Mouse (Mus musculus) adrenal gland (tissue): Measurements from ENCODE around the gene Dpp6.

Source experiments
- intact Hi-C: fragments of 180-260 bp; cut with DNase I; formaldehyde crosslinking; loops from one replicate; pipeline ENCODE4 v1.15.1; 2025

Dpp6 gene

GRCm38 (mm10) chr5:27274781-27275395, 457.9 kb downstream of the Dpp6 start:
- intact Hi-C loops: no loop called here

DNA sequence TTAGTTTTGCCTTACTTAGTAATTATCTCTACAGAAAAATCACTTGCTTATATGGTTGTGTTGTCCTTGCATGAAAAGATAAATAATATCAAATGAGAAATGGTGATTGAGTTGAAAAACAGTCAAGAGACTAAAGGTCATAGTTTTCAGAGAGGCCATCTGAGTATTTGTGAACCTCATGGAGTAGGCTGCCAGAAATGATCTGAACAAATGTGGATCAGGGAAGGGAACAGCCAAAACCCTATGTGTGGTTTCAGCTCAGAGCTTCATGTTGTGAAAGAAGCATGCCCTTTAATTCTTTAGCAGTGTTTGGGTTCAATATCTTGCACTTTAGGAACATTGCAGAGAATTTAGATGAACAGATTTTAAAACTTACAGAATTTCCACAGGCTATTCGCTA, 458.9 kb downstream of the Dpp6 start:
- intact Hi-C loops: no loop called here

- intact Hi-C loops: no loop called here
These were observed 461.2 kb downstream of the Dpp6 start for GRCm38 (mm10) chr5:27278120-27278645.

DNA sequence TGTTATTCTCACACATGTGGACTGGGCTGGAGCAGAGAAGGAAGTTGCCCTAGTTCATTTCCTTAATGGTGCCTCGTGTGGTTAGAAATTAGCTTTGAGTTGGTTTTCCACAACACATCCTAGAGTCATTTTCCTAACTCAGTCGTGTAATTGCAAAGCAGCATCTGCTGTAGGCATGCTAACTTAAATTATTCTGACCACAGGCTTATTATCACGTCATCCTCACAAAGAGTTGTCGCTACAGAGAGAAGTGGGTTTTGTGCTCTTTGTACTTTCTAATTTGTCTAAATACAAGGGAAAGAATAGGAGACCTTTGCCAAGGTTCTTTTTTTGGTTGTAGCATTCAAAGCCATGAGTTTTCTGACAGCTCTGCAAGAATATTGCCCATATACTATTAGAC, 469.9 kb downstream of the Dpp6 start:
- intact Hi-C loops: no loop called here

- intact Hi-C loops: no loop called here
These were observed 474.4 kb downstream of the Dpp6 start for GRCm38 (mm10) chr5:27291378-27291777.

GRCm38 (mm10) chr5:27292236-27292635, 475.2 kb downstream of the Dpp6 start:
- intact Hi-C loops: no loop called here

GRCm38 (mm10) chr5:27304115-27304514, 487.1 kb downstream of the Dpp6 start:
- intact Hi-C loops: no loop called here

DNA sequence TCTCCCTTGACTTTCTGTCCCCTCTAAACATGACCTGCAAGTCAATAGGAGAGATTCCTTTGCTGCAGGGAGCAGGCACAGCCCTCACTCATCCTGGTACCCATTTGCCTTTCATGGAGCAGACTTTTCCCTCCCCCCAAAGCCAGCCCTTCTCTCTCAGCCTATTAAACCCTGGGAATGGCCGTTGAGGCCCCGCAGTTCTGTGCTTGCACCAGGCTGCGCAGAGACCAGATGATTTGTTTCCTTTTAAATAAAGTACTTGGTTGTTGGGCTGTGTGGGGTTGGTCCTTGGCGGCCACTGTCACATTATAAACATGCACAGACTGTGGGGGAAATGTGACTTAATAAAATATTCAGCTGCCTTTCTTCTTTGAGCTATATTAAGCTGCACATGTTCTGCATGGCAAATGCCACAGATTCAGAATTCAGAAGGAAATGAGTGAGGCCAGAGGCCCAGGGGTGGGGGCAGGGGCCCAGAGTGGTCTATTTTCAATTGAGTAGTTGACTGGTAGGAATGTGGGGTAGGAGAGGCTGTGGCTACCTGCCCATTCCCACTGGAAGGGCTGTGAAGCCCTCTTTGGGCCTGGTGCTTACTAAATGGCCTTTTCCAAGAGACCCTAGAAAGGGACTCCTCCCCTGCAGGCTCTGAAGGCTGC, 489.6 kb downstream of the Dpp6 start:
- intact Hi-C loops: no loop called here

DNA sequence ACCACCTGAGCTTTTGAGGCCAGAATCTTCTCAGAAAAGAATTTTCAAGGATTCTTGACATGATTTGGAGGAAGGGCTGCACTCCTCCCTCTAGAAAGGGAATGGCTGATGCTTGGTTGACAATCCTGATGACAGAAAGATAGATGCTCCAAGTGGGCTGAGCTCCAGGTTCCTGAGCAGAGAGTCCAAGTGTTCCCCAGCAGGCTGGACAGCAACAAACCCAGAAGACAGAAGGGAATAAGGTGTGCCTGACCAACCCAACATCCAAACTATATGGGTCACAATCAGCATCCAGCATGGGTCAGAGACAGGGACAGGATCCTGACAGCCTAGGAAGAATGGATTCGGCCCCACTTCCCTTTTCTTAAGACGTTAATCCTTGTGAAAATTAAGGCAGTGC, 493.2 kb downstream of the Dpp6 start:
- intact Hi-C loops: no loop called here

GRCm38 (mm10) chr5:27316674-27317073, 499.7 kb downstream of the Dpp6 start:
- intact Hi-C loops: no loop called here

- intact Hi-C loops: no loop called here
These were observed 500.3 kb downstream of the Dpp6 start for GRCm38 (mm10) chr5:27317264-27317663.

DNA sequence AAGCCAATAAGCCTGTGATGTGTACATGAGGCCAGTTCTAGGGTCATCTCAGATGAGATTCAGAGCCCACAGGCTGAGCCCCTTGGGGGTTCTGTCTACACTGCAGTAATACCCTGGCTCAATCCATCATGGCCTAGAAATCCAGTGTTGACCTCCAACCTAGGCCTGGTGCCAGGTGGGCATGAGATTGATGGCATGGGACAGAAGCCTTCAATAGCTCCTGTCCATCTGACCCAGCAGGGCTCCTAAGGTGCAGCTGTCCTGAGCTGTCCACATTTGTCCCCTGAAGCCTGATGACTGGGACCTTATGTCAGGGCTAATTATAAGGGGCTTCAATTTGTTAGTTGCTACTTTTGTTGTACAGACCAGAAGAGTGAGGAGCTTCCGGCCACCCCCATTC, 500.8 kb downstream of the Dpp6 start:
- intact Hi-C loops: no loop called here

- intact Hi-C loops: no loop called here
These were observed 502.7 kb downstream of the Dpp6 start for GRCm38 (mm10) chr5:27319731-27320130.

DNA sequence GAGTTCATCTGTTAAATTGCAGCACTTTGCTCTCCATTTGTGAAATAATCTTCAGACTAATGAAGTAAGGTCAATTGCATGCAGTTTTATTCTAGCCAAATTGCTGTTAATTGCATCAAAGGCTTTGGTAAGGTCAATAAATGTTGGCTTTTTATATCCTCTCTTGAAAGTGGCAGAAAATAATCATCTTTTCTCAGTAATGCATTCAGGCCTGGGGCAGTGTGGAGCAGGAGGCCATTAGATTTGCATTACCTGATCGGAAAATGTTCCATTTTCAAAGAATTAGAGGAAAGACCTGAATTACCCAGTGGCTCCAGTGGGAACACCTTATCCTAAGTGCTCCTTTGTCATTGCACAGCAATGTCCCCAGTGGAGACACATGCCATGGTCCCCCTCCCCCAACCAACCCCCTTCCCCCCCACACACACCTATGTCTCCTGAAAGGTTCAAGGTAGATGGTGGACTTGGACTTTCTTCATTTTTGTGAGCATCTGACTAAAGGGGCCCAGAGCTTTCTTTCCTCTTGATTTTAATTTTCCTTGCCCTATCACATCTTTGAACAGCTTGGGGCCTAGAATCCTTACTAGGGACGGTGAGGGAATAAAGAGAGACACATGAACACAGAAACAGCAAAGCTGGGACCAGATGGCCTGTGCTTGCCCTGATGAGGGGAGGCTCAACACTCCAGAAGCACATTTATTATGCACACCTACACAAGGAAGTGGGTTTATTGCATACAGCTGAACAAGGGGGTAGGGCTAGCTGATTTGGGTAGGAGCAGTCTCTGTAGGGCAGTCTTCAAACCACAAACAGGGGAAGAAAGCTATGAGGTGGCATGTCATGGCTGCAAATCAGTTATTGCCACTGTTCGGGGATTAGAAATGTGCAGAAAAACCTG, 506.1 kb downstream of the Dpp6 start:
- intact Hi-C loops: no loop called here

GRCm38 (mm10) chr5:27324346-27324928, 507.4 kb downstream of the Dpp6 start:
- intact Hi-C loops: no loop called here

DNA sequence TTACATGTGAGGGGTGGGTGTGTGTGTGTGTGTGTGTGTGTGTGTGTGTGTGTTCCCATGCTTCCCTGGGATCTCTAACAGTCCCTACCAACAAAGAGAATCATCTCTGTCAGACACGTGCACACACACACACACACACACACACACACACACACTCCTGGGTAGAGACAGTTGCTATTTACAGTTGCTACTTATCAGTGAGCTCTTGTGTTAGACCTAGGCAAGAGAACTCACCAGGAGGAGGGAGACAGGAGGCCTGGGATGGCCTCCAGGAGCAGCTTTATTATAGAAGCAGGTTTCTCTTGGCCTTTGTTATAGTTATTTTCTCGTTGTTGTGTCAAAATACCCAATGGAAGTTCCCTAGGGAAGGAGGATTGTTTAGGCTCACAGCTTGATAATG, 519.7 kb downstream of the Dpp6 start:
- intact Hi-C loops: no loop called here

DNA sequence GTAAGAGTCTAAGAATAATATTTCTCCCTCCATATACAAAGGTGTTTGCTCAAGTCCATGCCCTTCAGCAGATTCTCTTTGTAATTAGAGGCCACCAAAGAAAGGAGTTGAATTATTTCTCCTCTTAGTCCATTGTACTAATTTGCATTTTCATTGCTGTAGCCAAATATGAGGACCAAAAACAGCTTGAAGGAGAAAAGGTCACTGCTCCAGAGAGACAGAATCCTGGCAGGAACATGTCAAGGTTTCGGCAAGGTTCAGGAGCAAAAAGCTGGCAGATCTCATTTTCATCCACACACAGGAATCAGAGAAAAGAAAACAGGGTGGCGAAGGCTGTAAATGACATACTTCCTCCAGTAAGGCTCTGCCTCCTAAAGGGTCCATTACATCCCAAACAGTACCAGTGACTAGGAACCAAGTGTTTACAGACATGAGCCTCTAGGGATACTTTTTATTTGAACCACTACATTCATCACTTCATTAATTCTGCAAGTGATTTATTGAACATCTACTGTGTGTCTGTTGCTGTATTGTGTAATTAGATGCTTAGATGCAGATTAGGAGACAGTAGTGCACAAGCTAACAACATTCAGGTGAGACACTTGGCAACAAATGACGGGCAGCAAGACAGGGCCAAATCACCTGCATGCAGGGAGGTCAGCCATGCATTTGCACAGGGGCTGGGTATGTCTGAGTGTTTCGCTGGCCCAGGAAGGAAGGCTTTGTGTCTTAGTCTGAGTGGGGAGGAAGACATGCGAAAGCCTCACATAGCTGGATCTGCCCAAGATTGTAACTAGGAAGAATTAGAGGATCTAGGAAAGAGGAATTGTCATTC, 522.4 kb downstream of the Dpp6 start:
- intact Hi-C loops: no loop called here

GRCm38 (mm10) chr5:27342276-27342675, 525.3 kb downstream of the Dpp6 start:
- intact Hi-C loops: no loop called here

GRCm38 (mm10) chr5:27343626-27344025, 526.6 kb downstream of the Dpp6 start:
- intact Hi-C loops: no loop called here

GRCm38 (mm10) chr5:27348181-27349095, 531.4 kb downstream of the Dpp6 start:
- intact Hi-C loops: no loop called here
